In the genomic region with DNA sequence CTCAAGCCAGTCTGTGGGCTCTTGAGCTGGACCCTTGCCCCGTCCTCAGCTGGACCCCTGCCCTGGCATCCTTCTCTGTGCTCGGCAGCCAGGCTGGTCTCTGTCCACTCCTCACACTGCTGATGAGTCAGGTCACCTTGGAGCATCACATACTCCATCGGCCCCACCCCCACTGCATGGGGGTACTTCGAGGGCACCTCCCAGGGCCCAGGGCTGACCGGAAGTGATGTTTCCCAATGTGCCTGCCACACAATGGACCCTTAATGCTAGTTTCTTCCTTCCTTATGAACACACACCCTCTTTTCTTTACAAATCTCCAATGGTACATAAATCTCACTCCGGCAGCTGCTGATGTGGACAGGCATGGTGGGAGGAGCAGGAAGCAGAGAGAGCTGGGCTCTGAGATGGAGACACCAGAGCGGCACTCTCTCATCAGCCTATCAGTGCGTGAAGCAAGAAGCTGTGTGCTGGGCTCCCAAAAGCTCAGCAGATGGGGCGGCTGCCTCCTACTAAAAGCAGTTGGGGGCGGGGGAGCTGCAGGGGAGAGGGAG, we compare ENCODE assay signal across 9 mouse cellular contexts.
A peak's percentile ranks its signal among the peaks of the same experiment; 100 is the strongest.
DNase-seq lines count a peak whose midpoint lies in the region; ATAC-seq lines count a peak whose summit lies in the region.
"Had no signal": no experiment of that assay in that cellular context is flagged by ENCODE, and none has a peak within 500 bp of the region (broad histone marks: within the 10 kb centered on the region; RNA-seq: fewer than 3 reads in every experiment).

No protein-coding gene starts in this region.

- H3K4me3 ChIP-seq in intestine, embryonic 15.5 days (replicated peaks), result no peak overlapping the region
- H3K4me3 ChIP-seq: myocyte had no signal

- ATAC-seq in intestine, embryonic 15.5 days, result peak; percentile 75

- H3K27ac ChIP-seq in intestine, embryonic 15.5 days, result peak overlapping the region; percentile 86

- intact Hi-C loops in gastrocnemius, postnatal 14 days (cut with DNase I; ENCODE audit: low total_unique reads), result no loop called here
- intact Hi-C loops in gastrocnemius, postnatal 36 days (cut with DNase I), result loop anchor here (5.0 kb wide), 1 partner anchor 76 kb away; no protein-coding TSS in a partner anchor
- intact Hi-C loops in left cerebral cortex, postnatal 14 days (cut with DNase I), result no loop called here

- no peaks in the 10 kb centered on the region for H3K9me3 ChIP-seq in intestine, embryonic 15.5 days

- H3K4me1 ChIP-seq in intestine, embryonic 15.5 days (replicated peaks), result peaks cover 17% of the 10 kb centered on the region

- peak; percentile 47 for DNase-seq in gastrocnemius, postnatal 14 days
- no peak for DNase-seq in gastrocnemius, postnatal 36 days
- DNase-seq in embryo, embryonic 10 days (ENCODE audit: low spot score), result peak; percentile 47
- peak; percentile 53 to 67 for DNase-seq in left cerebral cortex, postnatal 14 days (ENCODE audit: low spot score in 2 of 2)
- peak; percentile 75 to 89 for DNase-seq in lung, postnatal 4 days
- DNase-seq in natural killer cell, adult 2 months (ENCODE audit: low spot score in 2 of 2), result no peak
- no peak for DNase-seq in cerebellum, adult 8-10 months

- H3K4me2 ChIP-seq in intestine, embryonic 15.5 days (replicated peaks), result no peak overlapping the region

- 51% methylated on average over 10 of the region's 10 CpGs for WGBS in intestine, embryonic 15.5 days

- H3K27me3 ChIP-seq in intestine, embryonic 15.5 days (replicated peaks), result no peaks in the 10 kb centered on the region

- no peak overlapping the region for H3K9ac ChIP-seq in intestine, embryonic 15.5 days

- no peaks in the 10 kb centered on the region for H3K36me3 ChIP-seq in intestine, embryonic 15.5 days

Comparison
In these comparisons a context has a peak if more than half of its experiments do, and no peak if none do; other contexts are left out.
1. DNase-seq: peak in gastrocnemius, postnatal 14 days (single experiment), embryo, embryonic 10 days (single experiment), left cerebral cortex, postnatal 14 days (2 of 2) and lung, postnatal 4 days (2 of 2); none in gastrocnemius, postnatal 36 days (0 of 2), natural killer cell, adult 2 months (0 of 2) and cerebellum, adult 8-10 months (single experiment).